Mouse (Mus musculus): ENCODE results near the gene Fam71e1. TPM values are rescaled to one million over a fixed set of nuclear protein-coding genes. Genes with fewer than 3 reads are reported as not detected.

Gene Fam71e1
- polyA plus RNA-seq (2012; ENCODE audit: low replicate concordance): 6.6 and 8.4 TPM in 2 replicates

GRCm38 (mm10) chr7:44495992-44496770 lies at the start of gene Fam71e1, which contains the start of gene Emc10:
Gene Fam71e1 (plus strand): TSS chr7:44496581.
Gene Emc10 (minus strand): TSS chr7:44496529.

GRCm38 (mm10) chr7:44465111-44465510 lies 31.3 kb upstream of the Fam71e1 start, which contains the start of gene Aspdh:
Gene Aspdh (plus strand): TSS chr7:44465391.

GRCm38 (mm10) chr7:44467811-44468411 lies 28.5 kb upstream of the Fam71e1 start, which contains the start of gene Josd2:
Gene Josd2 (plus strand): TSS chr7:44467980.

GRCm38 (mm10) chr7:44524502-44524901 lies 28.1 kb downstream of the Fam71e1 start, which contains the start of gene Mybpc2:
Gene Mybpc2 (minus strand): TSS chr7:44524656.

GRCm38 (mm10) chr7:44531946-44532732 lies 35.8 kb downstream of the Fam71e1 start, which contains the start of gene Spib:
Gene Spib (minus strand): TSS chr7:44532071.

GRCm38 (mm10) chr7:44548497-44549087 lies 52.2 kb downstream of the Fam71e1 start, which contains the start of gene Pold1:
Gene Pold1 (minus strand): TSS chr7:44548849.

Other genes with a start within 250 kb of the Fam71e1 start
- gene 1700028J19Rik, start 249.9 kb upstream of the Fam71e1 start, polyA plus RNA-seq (2012; ENCODE audit: low replicate concordance): 0.83 TPM in 1 of 2 replicates, not detected in the other
- 116 and 153 TPM in 2 replicates for gene 2410002F23Rik, start 249.9 kb upstream of the Fam71e1 start, polyA plus RNA-seq (2012; ENCODE audit: low replicate concordance)
- not detected in 2 replicates for gene Acp4, start 239.2 kb upstream of the Fam71e1 start, polyA plus RNA-seq (2012; ENCODE audit: low replicate concordance)
- not detected in 2 replicates for gene Gm15517, start 235.1 kb upstream of the Fam71e1 start, polyA plus RNA-seq (2012; ENCODE audit: low replicate concordance)
- 0.48 and 0.55 TPM in 2 replicates for gene Clec11a, start 189.7 kb upstream of the Fam71e1 start, polyA plus RNA-seq (2012; ENCODE audit: low replicate concordance)
- 10.4 and 21.0 TPM in 2 replicates for gene Shank1, start 186.3 kb upstream of the Fam71e1 start, polyA plus RNA-seq (2012; ENCODE audit: low replicate concordance)
- gene Syt3, start 112.5 kb upstream of the Fam71e1 start, polyA plus RNA-seq (2012; ENCODE audit: low replicate concordance): 0.24 and 0.44 TPM in 2 replicates
- 0.23 TPM in 1 of 2 replicates, not detected in the other for gene 1700008O03Rik, start 110.8 kb upstream of the Fam71e1 start, polyA plus RNA-seq (2012; ENCODE audit: low replicate concordance)
- not detected in 2 replicates for gene Lrrc4b, start 67.6 kb upstream of the Fam71e1 start, polyA plus RNA-seq (2012; ENCODE audit: low replicate concordance)
- 0.30 TPM in 1 of 2 replicates, not detected in the other for gene Aspdh, start 31.2 kb upstream of the Fam71e1 start, polyA plus RNA-seq (2012; ENCODE audit: low replicate concordance)
- 650 and 1,462 TPM in 2 replicates for gene Josd2, start 28.6 kb upstream of the Fam71e1 start, polyA plus RNA-seq (2012; ENCODE audit: low replicate concordance)
- gene Emc10, start 52 bp upstream of the Fam71e1 start, polyA plus RNA-seq (2012; ENCODE audit: low replicate concordance): 406 and 427 TPM in 2 replicates
- 0.79 TPM in 1 of 2 replicates, not detected in the other for gene Mybpc2, start 28.1 kb downstream of the Fam71e1 start, polyA plus RNA-seq (2012; ENCODE audit: low replicate concordance)
- 161 and 223 TPM in 2 replicates for gene Spib, start 35.5 kb downstream of the Fam71e1 start, polyA plus RNA-seq (2012; ENCODE audit: low replicate concordance)
- gene Pold1, start 52.3 kb downstream of the Fam71e1 start, polyA plus RNA-seq (2012; ENCODE audit: low replicate concordance): 279 and 341 TPM in 2 replicates
- 345 and 359 TPM in 2 replicates for gene Nr1h2, start 57.4 kb downstream of the Fam71e1 start, polyA plus RNA-seq (2012; ENCODE audit: low replicate concordance)
- 13.3 and 28.4 TPM in 2 replicates for gene Napsa, start 75.8 kb downstream of the Fam71e1 start, polyA plus RNA-seq (2012; ENCODE audit: low replicate concordance)
- gene Kcnc3, start 94.1 kb downstream of the Fam71e1 start, polyA plus RNA-seq (2012; ENCODE audit: low replicate concordance): 3.2 and 3.3 TPM in 2 replicates
- 0.11 and 0.28 TPM in 2 replicates for gene Myh14, start 174.3 kb downstream of the Fam71e1 start, polyA plus RNA-seq (2012; ENCODE audit: low replicate concordance)
- gene Izumo2, start 212.2 kb downstream of the Fam71e1 start, polyA plus RNA-seq (2012; ENCODE audit: low replicate concordance): not detected in 2 replicates